Mouse (Mus musculus) telencephalon, adult 2 months (tissue): ENCODE data around the gene Htra3.

Source experiments
- DNase-seq: peaks from one replicate; pipeline ENCODE4 v3.0.0-alpha.2; 2011; ENCODE audit warnings: low read depth, low spot score

Gene Htra3

GRCm38 (mm10) chr5:35616943-35617342 lies 62.6 kb downstream of the Htra3 start:
- DNase-seq, result no peak

GRCm38 (mm10) chr5:35612722-35613121 lies 66.9 kb downstream of the Htra3 start:
- DNase-seq, result no peak

- no peak for DNase-seq
These were observed 67.7 kb downstream of the Htra3 start for GRCm38 (mm10) chr5:35611900-35612299.

GRCm38 (mm10) chr5:35611170-35611569 lies 68.4 kb downstream of the Htra3 start:
- no peak for DNase-seq

GRCm38 (mm10) chr5:35610381-35610780 lies 69.2 kb downstream of the Htra3 start:
- DNase-seq, result no peak

GRCm38 (mm10) chr5:35609971-35610370 lies 69.6 kb downstream of the Htra3 start:
- DNase-seq, result no peak

- DNase-seq, result no peak
These were observed 70.2 kb downstream of the Htra3 start for GRCm38 (mm10) chr5:35609381-35609780.

GRCm38 (mm10) chr5:35608559-35608958 lies 71.0 kb downstream of the Htra3 start:
- no peak for DNase-seq

- DNase-seq, result no peak
These were observed 71.8 kb downstream of the Htra3 start for GRCm38 (mm10) chr5:35607784-35608183.

- DNase-seq, result no peak
These were observed 72.8 kb downstream of the Htra3 start for GRCm38 (mm10) chr5:35606800-35607199.

GRCm38 (mm10) chr5:35605355-35605754 lies 74.2 kb downstream of the Htra3 start:
- no peak for DNase-seq
